Mouse (Mus musculus) CH12F3 (cell line): ENCODE results near the gene Prl3a1.

Experiments
- in situ Hi-C: fragments of 300-500 bp; cut with MboI; formaldehyde crosslinking; loops from 2 replicates; pipeline ENCODE4 v1.14.3; 2020; ENCODE audit warnings: low sequenced_read_pairs

Prl3a1 gene

GRCm38 (mm10) chr13:27259136-27259535 is at the start of gene Prl3a1:
Prl3a1 (plus strand) TSS chr13:27259436.
- in situ Hi-C loops, result no loop called here

DNA sequence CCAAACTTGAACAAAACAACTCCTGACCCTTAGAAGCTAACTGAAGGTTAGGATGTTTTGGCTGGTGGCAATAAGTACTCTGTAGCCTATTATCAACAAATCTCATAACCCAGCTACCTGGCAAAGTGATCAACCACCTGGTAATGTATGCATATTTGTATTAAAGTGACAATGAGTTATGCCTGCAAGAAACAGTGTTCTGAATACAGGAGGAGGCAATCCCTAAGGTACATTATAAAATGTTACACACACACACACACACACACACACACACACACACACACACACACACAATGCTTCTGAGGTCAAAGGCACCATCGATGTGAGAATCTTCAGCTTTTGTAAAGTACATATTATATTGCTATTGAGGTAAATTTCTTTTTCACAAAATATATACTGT is 17.7 kb upstream of the Prl3a1 start, which contains the start of gene Prl3b1:
Gene Prl3b1 (plus strand): TSS at position 301 of the 400 bp plus-strand sequence.
- in situ Hi-C loops, result no loop called here

GRCm38 (mm10) chr13:27312334-27313225 is 53.3 kb downstream of the Prl3a1 start, which contains the start of gene Prl6a1:
Prl6a1 (plus strand) TSS chr13:27312627.
- in situ Hi-C loops, result no loop called here
